Mouse (Mus musculus) adrenal gland, adult 2 months (tissue): ENCODE measurements around the gene Krt16. TPM values are rescaled to one million over a fixed set of nuclear protein-coding genes. Genes with fewer than 3 reads are reported as not detected.
A peak's percentile ranks its signal among the peaks of the same experiment; 100 is the strongest.
"Not testable (repeated sequence)": the region's sequence is repeated elsewhere in the genome, so short reads cannot be mapped to it uniquely, and the experiment has no call there.

ENCODE experiments used
- DNase-seq: peaks from one replicate; pipeline ENCODE4 v3.0.0; 2021
- polyA plus RNA-seq: library from polyadenylated mRNA; depleted of rRNA; stranded (reverse); fragments of >200 nt; gene quantifications from 2 replicates; pipeline ENCODE4 v1.2.3, GENCODE M21; 2012; rRNA removed
- total RNA-seq, 2 experiments: library from RNA; stranded (reverse); gene quantifications; 2 replicates each; pipeline ENCODE4 v1.2.3; 2021

Gene Krt16
- total and polyA plus RNA-seq, 3 experiments, result not detected

DNA sequence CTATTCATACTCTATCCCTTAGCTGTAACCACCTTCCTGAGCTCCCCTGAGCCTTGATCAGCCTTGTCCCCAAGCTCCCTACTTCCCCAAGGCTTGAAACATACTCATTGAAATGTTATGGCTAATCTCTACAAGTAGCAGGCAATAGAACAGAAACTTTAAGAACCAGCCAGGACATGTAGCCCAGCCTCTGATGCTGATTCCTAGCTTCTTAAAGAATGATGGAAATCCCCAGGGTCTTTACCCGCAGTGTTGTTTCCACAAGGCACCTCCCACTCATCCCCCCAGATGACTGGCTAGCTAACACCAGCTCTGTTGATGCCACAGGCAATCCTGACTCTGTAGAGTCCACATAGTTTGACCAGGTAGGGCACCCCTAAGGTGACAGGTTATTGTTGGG lies 9.3 kb upstream of the Krt16 start:
- DNase-seq, result no peak

DNA sequence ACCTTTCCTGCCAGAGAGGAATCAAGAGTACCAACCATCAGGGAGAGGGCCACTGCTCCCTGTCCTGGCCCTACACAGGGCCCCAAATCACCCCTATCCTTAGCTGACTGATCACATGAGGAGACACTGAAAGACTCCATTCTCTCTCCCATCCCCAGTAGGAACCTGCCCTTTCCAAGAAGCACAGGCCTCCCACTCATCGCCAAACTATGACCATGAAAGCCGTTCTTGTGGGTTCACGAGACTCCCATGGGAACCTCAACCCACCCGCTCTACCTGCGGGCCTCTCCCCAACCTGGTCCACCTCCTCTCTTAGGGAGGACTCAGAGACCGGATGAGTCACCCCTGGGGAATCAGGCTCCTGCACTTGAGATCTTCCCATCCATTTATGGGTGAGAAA lies 6.8 kb upstream of the Krt16 start:
- DNase-seq, result no peak

DNA sequence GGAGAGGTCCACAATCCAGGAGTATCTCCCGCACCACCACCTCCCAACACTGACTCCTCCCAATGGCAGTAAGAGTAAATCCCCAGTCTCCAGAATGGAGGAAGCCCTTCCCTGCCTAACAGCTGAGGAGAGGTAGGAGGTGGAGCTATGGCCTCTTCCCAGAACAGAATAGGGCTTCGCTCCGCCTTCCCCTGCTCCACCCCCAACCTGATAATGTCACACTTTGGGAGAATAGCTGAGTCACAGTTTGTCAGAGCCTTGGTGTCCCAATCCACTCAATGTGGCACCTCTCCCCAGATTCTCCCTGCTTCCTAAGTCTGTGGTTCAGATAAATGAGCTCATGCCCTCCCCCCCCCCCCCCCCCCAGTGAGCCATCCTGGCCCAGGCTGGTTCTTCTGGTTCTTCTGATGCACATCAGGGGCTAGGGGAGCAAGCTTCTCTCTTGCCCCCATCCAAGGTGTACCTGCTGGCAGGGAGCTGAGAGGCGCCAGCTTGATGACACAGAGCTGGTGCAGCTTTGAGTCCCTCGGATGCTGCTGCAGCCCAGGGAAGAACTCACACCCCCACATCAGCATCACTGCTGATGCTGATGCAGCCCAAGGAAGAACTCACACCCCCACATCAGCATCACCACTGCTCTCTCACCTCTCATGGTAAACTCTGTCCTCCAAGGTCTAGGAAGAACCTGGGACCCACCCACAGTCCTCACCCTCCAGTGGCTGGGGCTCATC lies 5.8 kb upstream of the Krt16 start:
- no peak for DNase-seq

DNA sequence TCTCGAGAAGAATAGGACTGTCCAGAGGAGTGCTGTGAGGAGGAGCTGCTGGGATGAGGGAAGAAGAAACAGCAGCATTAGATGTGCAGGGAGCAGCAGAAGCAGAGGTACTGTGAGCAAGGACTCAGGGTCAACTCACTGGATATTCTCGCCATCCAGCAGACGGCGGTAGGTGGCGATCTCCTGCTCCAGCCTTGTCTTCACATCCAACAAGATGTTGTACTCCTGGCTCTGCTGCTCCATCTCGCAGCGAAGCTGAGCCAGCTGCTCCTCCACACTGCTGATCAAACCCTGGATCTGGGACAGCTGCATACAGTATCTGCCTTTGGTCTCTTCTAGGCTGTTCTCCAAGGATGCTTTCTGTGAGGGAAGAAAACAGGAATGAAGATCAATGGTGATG lies 2.2 kb downstream of the Krt16 start:
- DNase-seq, result not testable (repeated sequence)

DNA sequence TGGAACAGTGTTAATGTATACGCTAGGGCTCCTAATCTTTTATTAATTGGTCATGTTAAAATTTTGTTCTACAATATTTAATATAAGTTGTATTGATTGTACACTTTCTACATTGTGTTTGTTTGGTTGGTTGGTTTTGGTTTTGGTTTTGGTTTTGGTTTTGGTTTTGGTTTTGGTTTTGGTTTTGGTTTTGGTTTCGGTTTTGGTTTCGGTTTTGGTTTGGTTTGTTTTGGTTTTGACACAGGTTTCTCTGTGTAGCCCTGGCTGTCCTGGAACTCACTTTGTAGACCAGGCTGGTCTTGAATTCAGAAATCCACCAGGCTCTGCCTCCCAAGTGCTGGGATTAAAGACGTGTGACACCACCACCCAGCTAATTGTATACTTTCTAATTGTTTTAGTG lies 8.4 kb downstream of the Krt16 start:
- DNase-seq, result not testable (repeated sequence)

DNA sequence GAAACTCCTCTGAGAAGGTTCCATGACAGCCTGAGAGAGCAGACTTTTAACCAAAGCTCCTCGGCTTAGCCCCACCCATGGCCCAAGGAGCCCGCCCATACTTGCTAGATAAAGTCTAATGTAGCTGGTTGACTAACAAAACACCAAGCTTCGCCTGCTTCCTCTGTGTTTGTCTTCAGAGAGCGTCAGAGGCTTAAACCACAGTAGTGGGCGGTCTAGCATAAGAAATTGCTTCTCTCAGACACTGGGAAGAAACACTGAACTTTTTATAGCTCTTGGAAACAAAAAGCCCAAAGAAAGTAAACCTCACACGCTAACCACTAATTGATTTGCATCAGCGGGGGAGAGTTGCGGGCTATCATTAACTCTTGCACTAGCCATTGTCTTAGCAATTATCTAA lies 27.0 kb downstream of the Krt16 start:
- no peak for DNase-seq

DNA sequence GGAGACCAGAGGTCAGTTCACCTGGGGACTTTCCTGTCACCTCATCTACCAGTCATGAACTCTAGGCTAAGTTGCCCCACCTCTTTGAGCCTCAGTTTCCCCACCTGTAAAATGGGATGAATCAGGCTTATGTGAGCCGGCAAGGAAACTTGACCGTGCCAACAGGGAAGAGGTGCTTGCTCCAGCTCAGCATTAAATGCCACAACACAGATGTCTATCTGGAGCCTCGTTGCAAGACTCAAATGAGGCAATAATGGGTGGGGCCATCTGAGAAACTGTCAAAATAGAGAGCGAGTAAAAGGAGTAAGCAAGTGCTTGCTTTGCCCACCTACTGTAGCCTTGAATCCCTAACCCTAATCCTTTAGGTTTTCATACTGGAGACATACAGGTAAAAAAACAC lies 29.4 kb downstream of the Krt16 start:
- DNase-seq, result no peak

DNA sequence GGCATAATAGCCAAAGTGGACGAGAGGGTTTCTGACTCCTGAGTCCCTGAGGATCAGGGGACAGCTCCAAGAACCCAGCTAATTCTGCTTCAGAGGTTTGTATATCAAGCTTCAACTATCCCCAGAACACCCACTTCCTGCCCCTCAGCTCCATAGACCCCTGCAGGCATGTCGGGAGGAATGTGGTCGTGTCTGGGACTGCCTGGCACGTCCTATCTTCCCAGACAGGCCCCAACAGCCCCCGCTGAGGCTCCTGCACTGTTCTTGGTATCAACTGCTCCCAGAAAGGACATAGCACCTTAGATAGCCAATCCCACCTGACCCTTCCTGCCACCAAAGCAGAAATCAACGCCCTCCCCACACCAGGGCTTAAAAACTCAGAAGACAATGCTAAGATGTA lies 40.2 kb downstream of the Krt16 start:
- no peak for DNase-seq

DNA sequence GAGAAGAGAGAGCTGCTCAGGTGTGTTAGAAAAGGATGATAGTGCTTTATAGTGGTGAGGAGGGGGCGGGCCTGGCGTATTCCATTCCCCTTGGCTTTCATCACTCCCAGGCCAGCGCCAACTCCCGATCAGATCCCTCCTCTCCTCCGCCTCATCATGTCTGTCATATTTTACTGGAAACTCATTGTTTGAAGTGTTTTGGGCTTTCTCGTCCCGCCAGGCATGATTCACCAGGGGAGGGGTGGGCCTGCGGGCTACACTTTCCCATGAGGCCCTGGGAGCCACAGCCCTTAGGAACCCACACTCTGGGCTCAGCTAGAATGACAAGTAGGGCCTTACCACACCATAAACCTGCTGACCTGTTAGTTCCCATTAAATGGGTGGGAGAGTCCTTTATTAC lies 41.2 kb downstream of the Krt16 start, which contains the start of gene Krt14:
TSS of gene Krt14 (minus strand) at position 51 of the 400 bp plus-strand sequence.
- DNase-seq, result no peak

DNA sequence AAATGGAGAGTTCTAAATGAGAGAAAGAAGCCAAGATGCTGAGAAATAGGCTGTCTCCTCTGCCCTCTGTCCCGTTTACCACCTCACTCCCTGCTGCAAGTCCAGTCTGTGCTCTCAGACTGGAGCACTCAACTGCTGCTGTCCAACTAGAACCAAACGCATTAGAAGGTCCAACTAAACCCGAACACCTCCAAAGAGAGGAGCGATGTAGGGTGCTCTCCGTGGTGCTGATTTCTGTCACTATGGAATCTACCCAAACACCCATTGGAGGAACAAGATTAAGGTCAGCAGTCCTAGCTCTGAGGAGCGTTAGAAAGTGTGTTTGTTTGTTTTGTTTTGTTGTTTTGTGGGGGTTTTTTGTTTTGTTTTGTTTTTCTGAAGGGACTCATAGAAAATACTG lies 45.3 kb downstream of the Krt16 start:
- peak; percentile 10 for DNase-seq

DNA sequence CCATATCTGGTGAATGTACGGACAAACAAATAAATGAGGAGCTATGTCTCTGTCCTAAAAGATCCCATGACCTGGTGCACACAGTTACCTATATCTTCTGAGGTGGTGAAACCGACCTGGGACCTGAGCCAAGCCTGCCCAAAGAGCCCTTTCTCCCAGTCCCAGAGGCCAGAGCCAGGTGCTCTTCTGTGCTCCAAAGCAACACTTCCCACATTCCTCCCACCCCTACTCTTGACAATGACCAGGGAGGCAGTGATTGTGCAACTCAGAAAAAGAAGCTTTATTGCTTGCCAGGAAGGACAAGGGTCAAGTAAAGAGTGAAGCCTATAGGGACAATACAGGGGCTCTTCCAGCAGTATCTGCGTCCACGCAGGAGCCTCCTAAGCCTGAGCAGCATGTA lies 45.8 kb downstream of the Krt16 start:
- no peak for DNase-seq

DNA sequence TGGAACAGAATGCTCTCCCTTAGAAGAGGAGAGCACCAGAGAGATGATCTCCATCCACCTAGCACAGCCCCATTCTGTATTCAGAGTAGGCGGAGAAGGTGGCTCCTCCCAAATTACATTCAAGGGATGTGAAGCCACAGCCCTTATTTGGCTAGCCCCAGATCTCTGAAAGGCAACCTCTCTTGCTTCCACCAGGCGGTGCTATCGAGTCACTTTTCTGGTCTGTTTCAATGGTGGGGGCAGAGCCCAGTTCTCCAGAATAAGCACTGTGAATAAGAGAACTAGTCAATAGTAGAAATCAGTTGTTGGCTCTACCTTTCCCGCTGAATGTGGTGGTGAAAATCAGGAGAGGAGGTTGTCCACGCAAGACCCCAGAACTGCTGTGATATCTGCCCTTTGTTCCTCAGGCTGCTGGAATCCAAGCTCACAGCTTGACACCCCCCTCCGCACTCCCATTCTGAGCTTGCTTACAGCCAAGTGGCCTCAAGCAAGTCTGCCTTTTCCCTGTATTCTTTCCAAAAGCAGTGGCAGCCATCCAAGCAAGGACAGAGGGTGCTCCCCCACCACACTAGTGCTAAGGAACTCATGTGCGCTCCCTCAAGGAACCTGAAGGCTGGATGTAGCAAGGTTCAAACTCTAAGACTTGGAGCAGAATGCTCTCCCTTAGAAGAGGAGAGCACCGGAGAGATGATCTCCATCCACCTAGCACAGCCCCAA lies 48.4 kb downstream of the Krt16 start:
- DNase-seq, result no peak

DNA sequence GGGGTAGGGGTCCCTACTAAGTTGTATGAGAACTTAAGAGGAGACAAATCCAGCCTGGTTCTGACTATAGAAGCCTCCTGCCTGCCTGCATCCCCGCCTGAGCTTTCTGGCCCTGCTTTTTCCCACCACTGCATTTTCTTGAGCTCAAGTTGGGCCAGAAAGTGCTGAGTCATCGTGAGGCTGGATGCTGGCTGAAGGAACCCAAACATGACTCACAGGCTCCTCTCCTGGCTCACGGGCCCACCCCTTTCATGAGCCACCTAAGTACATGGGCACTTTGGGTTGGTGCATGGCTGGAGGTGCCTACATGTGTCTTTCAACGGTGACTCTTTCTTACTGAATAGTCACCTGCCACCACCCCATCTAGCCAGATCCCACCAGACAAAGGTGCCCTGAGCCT lies 50.0 kb downstream of the Krt16 start:
- DNase-seq, result peak; percentile 43

Other genes with a start within 250 kb of the Krt16 start
- gene Krt33a, start 232.7 kb downstream of the Krt16 start, total RNA-seq, result not detected
- gene Krt33a, start 232.7 kb downstream of the Krt16 start, polyA plus RNA-seq, result not detected in 2 replicates
- gene Krt33b, start 219.0 kb downstream of the Krt16 start, total RNA-seq, result not detected
- not detected in 2 replicates for gene Krt33b, start 219.0 kb downstream of the Krt16 start, polyA plus RNA-seq
- gene Krt34, start 207.3 kb downstream of the Krt16 start, total RNA-seq, result not detected
- not detected in 2 replicates for gene Krt34, start 207.3 kb downstream of the Krt16 start, polyA plus RNA-seq
- gene Krt31, start 198.4 kb downstream of the Krt16 start, total RNA-seq, result not detected
- not detected in 2 replicates for gene Krt31, start 198.4 kb downstream of the Krt16 start, polyA plus RNA-seq
- gene Krt32, start 160.7 kb downstream of the Krt16 start, total RNA-seq, result not detected
- gene Krt32, start 160.7 kb downstream of the Krt16 start, polyA plus RNA-seq, result not detected in 2 replicates
- not detected for gene Krt35, start 152.7 kb downstream of the Krt16 start, total RNA-seq
- gene Krt35, start 152.7 kb downstream of the Krt16 start, polyA plus RNA-seq, result not detected in 2 replicates
- under 1 TPM; 0.28 to 0.43 TPM for gene Krt36, start 143.3 kb downstream of the Krt16 start, total RNA-seq
- gene Krt36, start 143.3 kb downstream of the Krt16 start, polyA plus RNA-seq, result 0.31 and 0.50 TPM in 2 replicates
- not detected for gene Krt13, start 127.3 kb downstream of the Krt16 start, total RNA-seq
- not detected in 2 replicates for gene Krt13, start 127.3 kb downstream of the Krt16 start, polyA plus RNA-seq
- gene Krt15, start 113.0 kb downstream of the Krt16 start, total RNA-seq, result not detected
- gene Krt15, start 113.0 kb downstream of the Krt16 start, polyA plus RNA-seq, result not detected in 2 replicates
- 1 to 10 TPM; 6.1 to 8.6 TPM for gene Krt19, start 100.2 kb downstream of the Krt16 start, total RNA-seq
- gene Krt19, start 100.2 kb downstream of the Krt16 start, polyA plus RNA-seq, result 2.6 and 4.4 TPM in 2 replicates
- not detected for gene Krt9, start 55.7 kb downstream of the Krt16 start, total RNA-seq
- gene Krt9, start 55.7 kb downstream of the Krt16 start, polyA plus RNA-seq, result not detected in 2 replicates
- under 1 TPM in 1 of 2 experiments, not detected in 1; 0.52 TPM for gene Krt14, start 41.4 kb downstream of the Krt16 start, total RNA-seq
- 0.12 and 0.13 TPM in 2 replicates for gene Krt14, start 41.4 kb downstream of the Krt16 start, polyA plus RNA-seq
- gene Krt17, start 12.1 kb upstream of the Krt16 start, total RNA-seq, result not detected
- gene Krt17, start 12.1 kb upstream of the Krt16 start, polyA plus RNA-seq, result not detected in 2 replicates
- gene Krt42, start 21.0 kb upstream of the Krt16 start, total RNA-seq, result not detected
- gene Krt42, start 21.0 kb upstream of the Krt16 start, polyA plus RNA-seq, result 0.12 TPM in 1 of 2 replicates, not detected in the other
- 1,000 to 10,000 TPM; 1,002 to 1,252 TPM for gene Eif1, start 71.0 kb upstream of the Krt16 start, total RNA-seq
- gene Eif1, start 71.0 kb upstream of the Krt16 start, polyA plus RNA-seq, result 121 and 147 TPM in 2 replicates
- not detected for gene Gast, start 85.5 kb upstream of the Krt16 start, total RNA-seq
- gene Gast, start 85.5 kb upstream of the Krt16 start, polyA plus RNA-seq, result not detected in 2 replicates
- 10 to 100 TPM; 34.6 to 62.1 TPM for gene Hap1, start 107.2 kb upstream of the Krt16 start, total RNA-seq
- gene Hap1, start 107.2 kb upstream of the Krt16 start, polyA plus RNA-seq, result 28.5 and 32.8 TPM in 2 replicates
- gene Jup, start 148.9 kb upstream of the Krt16 start, total RNA-seq, result 10 to 100 TPM; 67.0 to 94.3 TPM
- gene Jup, start 148.9 kb upstream of the Krt16 start, polyA plus RNA-seq, result 275 and 284 TPM in 2 replicates
- gene P3h4, start 165.9 kb upstream of the Krt16 start, total RNA-seq, result 10 to 100 TPM; 20.3 to 40.8 TPM
- gene P3h4, start 165.9 kb upstream of the Krt16 start, polyA plus RNA-seq, result 76.3 and 107 TPM in 2 replicates
- 10 to 100 TPM; 12.5 to 25.8 TPM for gene Fkbp10, start 166.8 kb upstream of the Krt16 start, total RNA-seq
- gene Fkbp10, start 166.8 kb upstream of the Krt16 start, polyA plus RNA-seq, result 42.1 and 57.5 TPM in 2 replicates
- gene Nt5c3b, start 192.9 kb upstream of the Krt16 start, total RNA-seq, result 10 to 100 TPM; 54.3 to 58.7 TPM
- gene Nt5c3b, start 192.9 kb upstream of the Krt16 start, polyA plus RNA-seq, result 43.0 and 46.0 TPM in 2 replicates
- gene Klhl10, start 193.0 kb upstream of the Krt16 start, total RNA-seq, result under 1 TPM; 0.69 to 0.84 TPM
- gene Klhl10, start 193.0 kb upstream of the Krt16 start, polyA plus RNA-seq, result 0.17 and 0.38 TPM in 2 replicates
- 10 to 100 TPM; 47.4 to 47.5 TPM for gene Klhl11, start 223.8 kb upstream of the Krt16 start, total RNA-seq
- gene Klhl11, start 223.8 kb upstream of the Krt16 start, polyA plus RNA-seq, result 14.2 and 16.8 TPM in 2 replicates